Mouse (Mus musculus) lung, postnatal 14 days (tissue): Measurements from ENCODE around the gene Tti1.

Experiments used
- DNase-seq: peaks from one replicate; pipeline ENCODE4 v3.0.0; 2021

The Tti1 gene

GRCm38 (mm10) chr2:158037571-158037970 is 9.3 kb upstream of the Tti1 start:
- DNase-seq: no peak

- DNase-seq: no peak
These were observed 8.7 kb upstream of the Tti1 start for GRCm38 (mm10) chr2:158036953-158037352.

GRCm38 (mm10) chr2:158036408-158036807 is 8.2 kb upstream of the Tti1 start:
- DNase-seq: no peak

DNA sequence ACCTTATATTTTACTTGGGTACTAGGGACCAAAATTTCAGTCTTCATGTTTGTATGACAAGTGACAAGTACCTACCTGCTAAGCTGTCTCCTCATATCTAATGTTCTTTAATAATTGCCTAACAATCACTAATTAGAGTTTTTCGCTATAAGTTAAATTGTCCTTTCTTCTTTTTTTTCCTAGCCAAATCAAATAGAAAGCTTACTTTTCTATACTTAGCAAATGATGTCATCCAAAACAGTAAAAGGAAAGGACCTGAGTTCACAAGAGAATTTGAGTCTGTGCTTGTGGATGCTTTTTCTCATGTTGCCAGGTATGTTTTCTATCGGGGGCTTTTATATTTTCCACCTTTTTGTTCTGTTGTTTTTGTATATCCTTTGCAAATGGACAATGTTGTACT is 7.6 kb upstream of the Tti1 start:
- no peak for DNase-seq

- no peak for DNase-seq
These were observed 1.8 kb upstream of the Tti1 start for GRCm38 (mm10) chr2:158030007-158030406.

- DNase-seq: no peak
These were observed 329 bp downstream of the Tti1 start for GRCm38 (mm10) chr2:158027855-158028353.

DNA sequence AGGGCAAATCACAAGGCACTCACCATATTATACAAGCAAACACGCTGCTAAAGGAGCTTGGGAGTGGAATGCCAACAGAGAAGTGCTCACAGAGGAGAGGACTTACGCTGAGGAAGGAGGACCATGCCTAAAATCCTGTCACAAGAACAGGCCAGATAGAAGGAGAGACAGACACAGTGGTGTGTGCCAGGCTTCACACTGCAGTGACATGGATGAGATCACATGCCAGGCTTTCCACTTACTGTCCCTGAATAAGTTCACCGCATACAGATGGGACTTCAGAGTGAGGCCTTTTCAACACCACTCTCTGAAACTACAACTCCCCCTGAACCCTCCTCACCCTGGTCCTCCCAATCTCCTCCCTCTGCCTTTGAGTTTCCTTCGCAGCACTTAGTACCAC is 10.9 kb downstream of the Tti1 start:
- no peak for DNase-seq

DNA sequence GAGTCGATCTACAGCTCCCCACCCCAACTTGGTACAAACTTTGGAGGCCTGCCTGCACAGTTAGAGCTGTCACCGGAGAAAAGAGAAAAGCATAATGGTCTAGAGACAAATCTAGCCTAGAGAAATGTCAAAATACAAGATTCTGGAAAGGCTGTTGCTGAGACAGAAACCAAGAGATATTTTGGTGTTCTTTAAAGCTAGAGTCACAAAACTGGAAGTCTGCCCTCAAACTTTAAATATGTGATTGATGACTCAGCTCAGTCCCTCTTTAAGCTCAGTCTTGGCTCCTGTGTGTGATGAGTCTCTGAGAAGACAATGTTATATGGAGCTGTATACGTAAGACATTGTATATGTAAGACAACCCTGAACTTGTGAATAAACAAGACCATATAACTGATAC is 15.6 kb downstream of the Tti1 start:
- no peak for DNase-seq

DNA sequence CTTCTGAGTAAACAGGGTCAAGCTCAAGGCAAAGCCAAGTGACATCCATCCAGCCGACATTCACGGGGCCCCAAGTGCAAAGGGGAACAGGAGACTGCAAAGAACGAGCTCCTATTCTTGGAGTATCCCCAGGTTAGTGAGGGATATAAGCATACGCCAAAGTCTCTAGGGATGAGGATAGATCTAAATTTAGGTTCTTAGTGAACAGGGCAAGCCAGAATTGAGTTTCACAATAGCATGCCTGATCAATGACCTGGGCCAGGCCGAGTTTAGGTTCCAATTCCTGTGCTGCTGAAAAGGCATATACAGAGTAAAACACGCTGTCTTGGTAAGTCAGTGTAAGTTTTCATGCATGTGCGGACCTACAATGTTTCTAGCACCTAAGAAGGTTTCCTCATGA is 18.9 kb downstream of the Tti1 start:
- no peak for DNase-seq

DNA sequence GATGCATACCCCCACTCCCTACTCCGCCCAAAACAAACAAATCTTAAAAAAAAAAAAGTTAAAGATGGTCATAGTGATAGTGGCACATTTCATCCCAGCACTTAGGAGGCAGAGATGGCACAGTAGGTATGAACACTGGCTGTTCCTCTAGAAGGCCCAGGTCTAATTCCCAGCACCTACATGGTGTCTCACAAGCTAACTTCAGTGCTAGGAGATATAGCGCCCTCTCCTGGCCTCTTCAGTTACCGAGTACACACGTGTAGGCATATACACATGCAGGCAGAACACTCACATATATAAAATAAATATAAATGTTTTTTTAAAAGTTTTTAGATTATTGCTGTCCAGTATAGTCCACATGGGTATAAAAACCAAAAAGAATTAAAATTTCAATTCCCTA is 22.6 kb downstream of the Tti1 start:
- no peak for DNase-seq

DNA sequence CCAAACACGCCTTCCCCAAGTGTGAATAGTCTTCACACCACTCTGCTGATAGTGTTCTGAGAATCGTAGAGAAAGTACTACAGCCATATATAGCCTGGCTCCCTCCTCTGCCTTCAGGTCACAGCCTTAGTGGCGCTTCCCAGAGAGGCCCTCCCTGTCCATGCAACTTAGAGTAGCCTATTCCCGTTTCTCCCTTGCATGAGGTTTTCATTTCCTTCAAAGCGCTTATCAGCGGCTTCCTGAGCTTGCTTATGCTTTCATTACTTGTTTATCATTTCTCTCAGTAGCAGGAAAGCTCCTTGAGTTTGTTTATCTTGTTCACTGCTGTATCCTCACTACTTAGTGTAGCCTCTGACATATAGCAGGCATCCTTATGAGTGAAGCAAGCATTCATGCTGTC is 23.6 kb downstream of the Tti1 start:
- no peak for DNase-seq

GRCm38 (mm10) chr2:157998817-157999216 is 29.4 kb downstream of the Tti1 start:
- DNase-seq: no peak

- no peak for DNase-seq
These were observed 35.7 kb downstream of the Tti1 start for GRCm38 (mm10) chr2:157992501-157992900.

- no peak for DNase-seq
These were observed 37.2 kb downstream of the Tti1 start for GRCm38 (mm10) chr2:157991026-157991425.

DNA sequence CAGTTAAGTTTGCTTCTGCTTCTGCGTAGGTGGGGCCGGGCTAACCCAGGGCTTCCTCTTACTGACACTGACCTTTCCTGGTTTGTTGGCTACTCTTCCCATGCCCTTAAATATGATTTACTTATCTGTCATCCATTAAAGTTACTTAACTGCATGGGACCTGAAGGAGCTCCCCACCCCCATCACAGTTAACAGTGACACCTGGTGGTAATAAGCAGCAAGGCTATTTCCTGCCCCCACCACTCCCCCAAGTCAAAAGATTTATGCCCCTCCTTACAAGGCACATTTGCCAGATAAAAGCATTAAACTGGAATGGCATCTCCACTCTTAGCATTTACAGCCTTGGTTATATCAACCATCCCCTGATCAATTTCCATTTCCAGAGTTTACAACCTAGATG is 38.3 kb downstream of the Tti1 start:
- DNase-seq: no peak

DNA sequence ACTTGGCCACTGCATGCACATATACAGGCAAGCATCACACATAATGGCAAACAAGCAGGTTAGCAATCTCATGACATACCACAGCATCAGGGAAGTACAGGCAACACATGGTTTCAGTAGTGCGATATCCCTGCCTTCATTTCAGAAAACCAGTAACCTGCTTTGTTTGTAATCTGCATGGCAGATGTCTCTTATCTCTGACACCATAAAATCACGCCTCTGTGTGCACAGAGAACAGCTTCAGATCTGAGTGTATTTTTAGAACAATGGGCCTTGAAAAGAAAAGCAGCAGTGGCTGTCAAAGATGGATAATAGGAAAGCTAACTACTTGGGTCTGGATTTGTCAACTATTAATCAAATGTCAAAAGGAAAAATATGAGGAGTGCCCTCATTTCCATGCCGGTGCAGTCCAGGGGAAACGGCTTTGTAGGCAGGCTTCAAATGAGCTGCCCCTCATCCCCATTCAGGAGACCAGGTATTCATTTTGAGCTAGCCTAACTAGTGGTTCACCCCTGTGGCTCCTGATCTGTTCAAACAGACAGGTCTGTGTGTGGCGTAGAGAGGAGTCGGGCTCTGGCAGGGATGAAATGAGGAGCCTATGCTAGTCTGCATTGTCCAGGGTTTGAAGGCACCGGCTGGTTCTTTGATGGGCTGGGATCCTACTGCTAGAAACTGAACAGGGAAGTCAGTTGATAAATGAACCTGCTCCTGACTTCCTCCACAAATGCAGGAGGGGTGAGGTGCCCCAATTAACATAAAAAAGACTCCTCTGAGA is 39.6 kb downstream of the Tti1 start:
- no peak for DNase-seq

- DNase-seq: no peak
These were observed 42.0 kb downstream of the Tti1 start for GRCm38 (mm10) chr2:157986235-157986634.

- DNase-seq: no peak
These were observed 42.6 kb downstream of the Tti1 start for GRCm38 (mm10) chr2:157985611-157986010.

DNA sequence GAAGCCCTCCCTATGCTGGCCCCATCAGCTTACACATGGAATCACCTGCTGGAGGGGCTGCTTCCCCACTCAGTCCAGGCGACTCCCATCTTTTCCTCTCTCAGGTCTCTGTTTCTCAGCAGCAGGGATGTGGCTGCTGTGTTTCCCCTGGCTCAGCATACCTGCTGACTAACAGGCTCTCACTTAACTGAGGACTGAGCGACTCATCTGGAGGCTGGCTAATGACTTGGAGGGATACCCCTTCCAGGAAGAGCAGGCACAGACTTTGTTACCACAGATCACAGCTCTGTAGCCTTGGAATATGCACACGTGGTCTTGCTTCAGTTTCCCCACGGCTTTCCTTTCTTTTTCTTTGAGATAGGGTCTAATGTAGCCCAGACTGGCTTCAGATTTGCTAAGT is 45.0 kb downstream of the Tti1 start:
- DNase-seq: no peak

DNA sequence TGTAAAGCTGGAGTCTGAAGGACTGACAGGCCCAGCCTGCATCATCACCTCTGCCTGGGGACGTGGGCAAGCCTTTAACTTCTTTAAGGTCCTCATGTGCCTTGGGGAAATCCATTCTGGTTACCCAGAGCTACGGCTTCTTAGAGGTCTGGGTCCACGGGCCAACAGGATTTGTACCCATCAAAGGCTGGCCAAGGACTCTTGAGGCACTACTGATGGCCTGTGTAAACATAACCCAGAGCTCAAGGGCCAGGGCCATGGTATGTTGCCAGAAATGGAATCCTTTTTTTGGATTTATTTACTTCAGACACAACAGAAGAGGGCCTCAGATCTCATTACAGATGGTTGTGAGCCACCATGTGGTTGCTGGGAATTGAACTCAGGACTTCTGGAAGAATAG is 45.5 kb downstream of the Tti1 start:
- DNase-seq: peak; percentile 19

DNA sequence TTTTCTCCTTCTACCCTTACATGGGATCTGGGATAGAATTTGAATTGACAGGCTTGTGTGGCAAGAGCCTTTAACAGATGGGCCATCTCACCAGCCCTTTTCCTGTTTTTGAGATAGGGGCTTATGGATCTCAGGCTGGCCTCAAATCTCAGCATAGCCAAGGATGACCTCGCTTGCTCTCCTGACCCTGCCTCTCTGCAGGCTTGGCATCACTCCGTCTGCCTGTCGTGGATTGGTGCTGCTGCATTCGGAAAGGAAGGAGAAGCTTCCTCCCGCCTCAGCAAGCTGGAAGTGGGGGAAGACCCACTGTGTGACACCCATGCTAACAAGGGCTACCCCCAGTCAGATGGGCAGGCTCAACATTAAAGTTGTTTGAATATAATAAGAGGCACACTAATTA is 49.0 kb downstream of the Tti1 start:
- no peak for DNase-seq

DNA sequence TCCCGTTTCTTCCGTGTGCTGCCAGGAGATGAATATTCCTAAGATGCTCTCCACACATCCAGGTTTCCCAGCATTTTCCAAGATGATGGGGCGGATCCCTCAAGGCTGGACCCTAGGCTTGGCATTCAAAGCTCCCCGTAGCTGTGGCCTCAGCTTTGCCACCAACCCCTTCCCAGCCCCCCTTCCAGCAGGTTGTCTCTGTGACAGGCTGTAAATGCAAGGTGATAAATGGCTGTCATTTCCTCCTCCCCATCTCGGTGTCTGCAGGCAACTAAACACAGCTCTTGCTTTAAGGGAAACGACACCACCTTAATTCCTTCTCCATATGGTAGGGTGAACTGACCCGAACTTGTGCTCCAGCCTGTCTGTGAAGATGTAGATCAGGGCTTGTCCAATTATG is 52.6 kb downstream of the Tti1 start:
- no peak for DNase-seq

GRCm38 (mm10) chr2:157974604-157975501 is 53.4 kb downstream of the Tti1 start:
- no peak for DNase-seq

DNA sequence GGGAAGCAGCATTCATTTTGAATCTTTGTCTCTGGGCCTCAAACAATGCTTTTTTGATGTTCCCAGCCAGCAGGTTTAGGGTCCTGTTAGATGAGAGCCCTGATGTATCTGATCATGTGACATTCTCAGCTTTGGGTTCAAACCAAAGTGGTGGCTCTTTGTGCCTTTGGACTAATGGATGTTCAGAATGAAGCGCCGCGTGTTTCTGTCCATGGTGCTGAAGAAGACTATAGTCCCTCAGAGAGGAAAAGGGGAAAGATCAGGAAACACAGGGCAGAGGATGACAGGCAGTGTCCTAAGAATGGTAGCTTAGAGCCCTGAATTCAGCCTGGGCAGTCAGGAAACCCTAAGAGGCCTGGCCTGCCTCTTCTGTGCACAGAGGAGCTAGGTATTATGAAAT is 57.6 kb downstream of the Tti1 start:
- DNase-seq: peak; percentile 74
